Mouse (Mus musculus): ENCODE data around the gene Plb1.

Gene Plb1

GRCm38 (mm10) chr5:32245385-32245784 is 12.9 kb downstream of the Plb1 start:
- no peak for DNase-seq (ENCODE audit: low read depth, low spot score)

DNA sequence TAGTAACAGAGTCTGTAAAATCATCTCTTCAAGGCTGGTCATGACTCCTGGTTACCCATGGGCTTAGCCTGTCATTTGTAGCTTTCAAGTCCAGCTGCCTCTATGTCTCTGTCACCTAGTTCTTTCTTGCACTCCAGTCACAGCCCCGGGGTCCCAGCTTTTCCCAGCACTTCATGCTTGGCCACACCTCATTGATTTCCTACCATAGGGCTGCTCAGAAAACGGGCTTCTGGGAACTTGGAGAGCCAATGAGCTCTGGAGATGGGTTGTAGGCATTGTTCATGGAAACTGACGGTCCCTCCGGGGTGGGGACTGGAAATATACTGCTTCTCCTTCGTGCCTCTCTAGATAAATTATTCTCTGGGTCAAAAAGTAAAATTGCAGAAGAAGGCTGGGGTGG is 28.2 kb downstream of the Plb1 start:
- no peak for DNase-seq (ENCODE audit: low read depth, low spot score)

DNA sequence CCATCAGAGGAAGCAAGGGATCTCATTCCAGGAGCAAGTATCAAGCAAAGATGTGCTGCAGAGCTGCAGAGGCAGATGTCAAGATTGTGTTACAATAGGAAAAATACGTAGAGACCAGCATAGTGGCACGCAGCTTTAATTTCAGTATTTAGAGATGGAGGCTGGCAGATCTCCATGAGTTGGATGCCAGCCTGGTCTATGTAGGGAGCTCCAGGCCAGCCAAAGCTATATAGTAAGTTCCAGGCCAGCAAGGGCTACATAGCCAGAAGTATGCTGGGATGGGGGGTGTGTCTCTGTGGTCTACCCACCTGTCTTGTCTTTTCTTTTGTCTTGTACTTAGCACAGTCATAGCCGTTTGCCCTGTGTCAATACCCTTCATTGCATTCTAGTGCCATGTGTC is 28.7 kb downstream of the Plb1 start:
- no peak for DNase-seq (ENCODE audit: low read depth, low spot score)

- DNase-seq (ENCODE audit: low read depth, low spot score), result no peak
These were observed 30.0 kb downstream of the Plb1 start for GRCm38 (mm10) chr5:32262534-32262933.

- no peak for DNase-seq (ENCODE audit: low read depth, low spot score)
These were observed 40.0 kb downstream of the Plb1 start for GRCm38 (mm10) chr5:32272502-32272901.

DNA sequence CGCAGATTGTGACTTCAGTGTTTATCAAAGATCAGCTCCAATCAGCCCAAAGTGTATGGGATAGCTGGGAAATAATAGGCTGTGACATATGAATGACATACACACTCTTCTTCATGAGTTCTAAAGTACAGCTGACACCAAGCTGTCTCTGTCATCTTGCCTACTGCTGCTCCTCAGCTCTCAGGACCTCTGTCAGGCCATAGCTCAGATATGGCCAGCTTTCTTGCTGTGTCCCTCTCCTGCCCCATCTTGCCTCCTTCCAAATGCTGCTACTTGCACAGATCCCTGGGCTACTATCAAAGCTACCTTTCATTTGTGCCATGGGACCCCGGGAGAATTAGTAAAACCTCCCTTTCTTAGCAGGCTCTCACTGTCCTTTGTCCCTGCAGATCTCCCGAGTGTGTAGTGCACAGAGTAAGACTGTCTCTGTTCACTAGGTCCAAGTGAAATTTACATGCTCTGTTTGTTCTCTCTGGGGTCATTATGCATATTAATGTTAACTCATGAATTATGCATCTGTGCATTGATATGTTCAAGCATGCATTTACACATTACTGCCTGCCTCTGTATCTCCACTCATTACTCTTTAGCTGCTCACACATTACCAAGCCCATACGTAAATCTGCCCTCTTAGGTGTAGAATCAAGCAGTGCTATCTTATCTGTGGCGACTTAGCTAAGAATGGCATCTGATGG is 45.6 kb downstream of the Plb1 start:
- peak; percentile 25 for DNase-seq (ENCODE audit: low read depth, low spot score)

- DNase-seq (ENCODE audit: low read depth, low spot score), result no peak
These were observed 47.6 kb downstream of the Plb1 start for GRCm38 (mm10) chr5:32280066-32280465.

DNA sequence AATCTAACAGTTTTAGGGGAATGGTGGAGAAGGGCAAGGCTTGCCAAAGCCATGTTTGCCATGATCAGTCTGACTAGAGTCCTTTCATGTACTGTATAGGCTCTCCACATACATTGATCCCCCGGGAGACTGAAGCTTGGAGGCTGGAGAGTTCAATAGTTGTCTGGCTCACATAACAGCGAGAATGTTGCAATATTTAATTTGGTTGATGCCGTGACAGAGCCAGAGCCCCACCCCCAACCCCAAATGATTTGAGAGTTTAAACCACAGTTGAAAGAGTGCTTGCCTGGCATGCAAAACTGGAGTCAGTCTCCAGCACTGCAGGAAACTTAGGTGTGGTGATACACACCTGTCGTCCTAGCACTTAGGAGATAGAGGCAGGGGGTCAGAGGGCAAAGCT is 49.8 kb downstream of the Plb1 start:
- DNase-seq (ENCODE audit: low read depth, low spot score), result no peak

- DNase-seq (ENCODE audit: low read depth, low spot score), result no peak
These were observed 50.9 kb downstream of the Plb1 start for GRCm38 (mm10) chr5:32283457-32283856.

DNA sequence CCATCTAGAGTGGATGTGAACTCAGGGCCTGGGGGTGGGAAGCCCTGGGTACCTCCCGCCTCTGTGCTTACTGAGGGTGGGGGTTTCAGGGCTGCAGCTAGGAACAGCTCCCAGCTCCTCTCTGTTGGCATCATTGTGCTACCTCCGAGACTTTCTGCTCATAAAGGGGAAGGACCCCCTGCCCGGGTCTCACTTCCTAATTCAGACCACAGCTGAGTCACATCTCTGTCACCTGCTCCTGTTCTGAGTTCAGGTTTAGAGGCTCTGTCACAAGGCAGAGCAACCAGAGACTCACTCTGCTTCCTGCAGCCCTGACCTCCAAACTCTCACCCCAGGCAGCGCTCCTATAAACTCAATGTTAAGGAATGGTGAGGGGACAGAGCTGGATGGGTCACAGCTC is 53.8 kb downstream of the Plb1 start:
- no peak for DNase-seq (ENCODE audit: low read depth, low spot score)

- DNase-seq (ENCODE audit: low read depth, low spot score), result no peak
These were observed 55.5 kb downstream of the Plb1 start for GRCm38 (mm10) chr5:32288021-32288420.

GRCm38 (mm10) chr5:32291316-32291715 is 58.8 kb downstream of the Plb1 start:
- no peak for DNase-seq (ENCODE audit: low read depth, low spot score)

GRCm38 (mm10) chr5:32302991-32303921 is 70.7 kb downstream of the Plb1 start:
- peak; percentile 72 for DNase-seq (ENCODE audit: low read depth, low spot score)

- no peak for DNase-seq (ENCODE audit: low read depth, low spot score)
These were observed 74.6 kb downstream of the Plb1 start for GRCm38 (mm10) chr5:32307106-32307505.

GRCm38 (mm10) chr5:32308647-32309046 is 76.1 kb downstream of the Plb1 start:
- no peak for DNase-seq (ENCODE audit: low read depth, low spot score)

GRCm38 (mm10) chr5:32309714-32310113 is 77.2 kb downstream of the Plb1 start:
- DNase-seq (ENCODE audit: low read depth, low spot score), result no peak

DNA sequence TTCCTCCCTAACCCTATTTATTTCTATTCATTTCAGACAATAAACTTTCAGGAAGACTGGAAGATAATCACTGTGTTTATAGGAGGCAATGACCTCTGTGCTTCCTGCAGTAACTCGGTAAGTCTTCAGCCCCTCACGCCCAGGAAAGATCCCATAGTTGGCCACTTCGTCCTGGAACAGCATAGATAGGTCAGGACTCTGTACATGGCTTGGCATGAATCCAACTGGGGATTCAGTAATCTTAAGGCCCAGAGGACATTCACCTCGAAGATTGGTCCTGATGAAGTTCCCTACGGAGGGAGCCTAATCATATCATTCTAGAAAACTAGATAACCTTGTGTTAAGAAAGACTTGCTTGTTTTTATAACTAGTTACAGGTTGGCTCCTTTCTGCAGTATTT is 78.3 kb downstream of the Plb1 start:
- no peak for DNase-seq (ENCODE audit: low read depth, low spot score)

GRCm38 (mm10) chr5:32311589-32312166 is 79.2 kb downstream of the Plb1 start:
- no peak for DNase-seq (ENCODE audit: low read depth, low spot score)

DNA sequence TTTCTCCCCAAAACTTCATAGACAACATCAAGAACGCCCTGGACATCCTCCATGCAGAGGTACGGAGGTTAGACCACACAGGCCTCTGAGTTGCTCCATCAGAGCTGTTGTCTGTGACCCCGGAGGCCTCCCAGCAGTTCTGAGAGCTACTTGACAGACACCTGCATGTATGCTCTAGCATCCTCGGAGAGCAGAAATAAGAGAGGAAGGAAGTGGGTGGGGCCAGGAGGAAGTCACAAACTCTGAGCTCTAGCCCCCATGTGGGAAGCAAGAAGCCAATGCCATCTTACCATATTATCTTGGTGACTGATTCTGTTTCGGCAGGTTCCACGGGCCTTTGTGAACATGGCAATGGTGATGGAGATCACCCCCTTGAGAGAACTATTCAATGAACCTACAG is 81.2 kb downstream of the Plb1 start:
- no peak for DNase-seq (ENCODE audit: low read depth, low spot score)

- no peak for DNase-seq (ENCODE audit: low read depth, low spot score)
These were observed 82.2 kb downstream of the Plb1 start for GRCm38 (mm10) chr5:32314731-32315130.

GRCm38 (mm10) chr5:32322146-32322811 is 89.8 kb downstream of the Plb1 start:
- DNase-seq (ENCODE audit: low read depth, low spot score), result peak; percentile 51

- DNase-seq (ENCODE audit: low read depth, low spot score), result no peak
These were observed 95.6 kb downstream of the Plb1 start for GRCm38 (mm10) chr5:32328139-32328538.
